Mouse (Mus musculus): ENCODE data around the gene Cenpb.

DNA sequence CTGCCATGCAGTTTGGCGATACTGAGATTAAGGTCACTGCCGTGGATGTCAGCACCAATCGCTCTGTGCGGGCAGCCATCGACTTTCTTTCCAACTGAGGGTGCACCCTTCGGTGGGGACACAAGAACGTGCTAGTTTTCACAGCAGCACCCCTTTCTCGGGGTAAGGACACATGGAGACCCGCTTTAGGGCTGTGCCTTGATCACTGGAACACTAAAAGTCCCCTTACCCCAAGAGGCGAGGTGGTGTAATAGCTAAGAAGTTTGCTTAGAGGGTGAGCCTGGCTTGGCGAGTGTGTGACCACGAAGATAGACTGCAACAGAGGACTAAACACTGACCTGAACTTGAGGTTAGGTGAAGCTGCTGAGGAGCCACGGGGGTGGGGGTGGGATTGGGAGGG lies 34.7 kb downstream of the Cenpb start:
- no peak for TF ChIP-seq POLR2A (IDR thresholded peaks at IDR 0.05; ENCODE audit: low read depth, low read length)
- TF ChIP-seq CTCF (IDR thresholded peaks at IDR 0.05; ENCODE audit: borderline replicate concordance, insufficient read depth, low read length), result no peak

Measured in embryonic fibroblast, embryonic 13.5 days (primary cell).